Mouse (Mus musculus) lung, postnatal 0 days (tissue): ENCODE data around the gene Rundc3a.

ENCODE experiments used
- CTCF ChIP-seq: IDR thresholded peaks from 2 replicates; pipeline ENCODE4 v1.5.1; 2016; ENCODE audit warnings: antibody characterized with exemption, mild to moderate bottlenecking
- EP300 ChIP-seq: IDR thresholded peaks from 2 replicates; pipeline ENCODE4 v1.6.1; 2016; ENCODE audit warnings: antibody characterized with exemption, mild to moderate bottlenecking, control low read depth

DNA sequence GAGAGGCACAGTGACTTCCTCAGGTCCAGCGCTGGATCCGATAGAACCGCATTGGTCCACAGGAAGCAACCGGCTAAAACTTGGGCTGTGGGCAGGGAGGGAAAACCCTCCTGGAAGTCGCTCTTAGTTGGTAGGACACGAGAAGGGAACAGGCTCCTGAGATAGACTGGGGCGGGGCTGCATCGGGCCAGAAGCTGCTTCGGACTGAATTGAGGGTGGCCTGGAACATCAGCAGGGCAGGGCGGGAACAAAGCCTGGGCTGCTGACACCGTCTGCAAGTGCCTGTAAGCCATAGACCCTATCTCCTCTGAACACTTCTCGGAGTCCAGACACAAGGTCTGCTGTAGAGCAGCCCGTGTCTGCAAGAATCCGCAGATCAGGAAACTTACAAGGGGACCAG, 20.3 kb upstream of the Rundc3a start:
- TF ChIP-seq EP300 = no peak
- no peak for TF ChIP-seq CTCF
